Mouse (Mus musculus): ENCODE data around the gene Abcf2. TPM values are rescaled to one million over a fixed set of nuclear protein-coding genes. Genes with fewer than 3 reads are reported as not detected.

The Abcf2 gene
- total and polyA plus RNA-seq, 2 experiments from 2014 or later, result 60.6 to 66.5 TPM

- ATAC-seq (no peak), DNase-seq (ENCODE audit: low spot score) (no peak)
- Histone ChIP-seq H3K9ac (replicated peaks; ENCODE audit: low read length) (no peak overlapping the region), H3K4me1 (ENCODE audit: insufficient read depth, low read length) (peaks cover 12% of the 10 kb centered on the region), H3K36me3 (ENCODE audit: insufficient read depth, low read length) (no peaks in the 10 kb centered on the region), H3K9me3 (ENCODE audit: low read length) (no peaks in the 10 kb centered on the region), H3K4me3 (ENCODE audit: low read length) (no peak overlapping the region), H3K4me2 (ENCODE audit: low read depth, low read length) (no peak overlapping the region), H3K27ac (no peak overlapping the region), H3K27me3 (ENCODE audit: insufficient read depth, low read length) (no peaks in the 10 kb centered on the region)
- 75% methylated on average over 8 of the region's 8 CpGs for WGBS
- TF ChIP-seq CTCF (IDR thresholded peaks at IDR 0.05; ENCODE audit: low read depth), result no peak
Measured at GRCm38 (mm10) chr5:24620626-24621025, 43.4 kb upstream of the Abcf2 start.

GRCm38 (mm10) chr5:24620116-24620515 is 42.8 kb upstream of the Abcf2 start:
- TF ChIP-seq CTCF (IDR thresholded peaks at IDR 0.05; ENCODE audit: low read depth), result no peak
- Histone ChIP-seq H3K9me3 (ENCODE audit: low read length) (no peaks in the 10 kb centered on the region), H3K4me3 (ENCODE audit: low read length) (no peak overlapping the region), H3K9ac (replicated peaks; ENCODE audit: low read length) (no peak overlapping the region), H3K27ac (no peak overlapping the region), H3K36me3 (ENCODE audit: insufficient read depth, low read length) (no peaks in the 10 kb centered on the region), H3K27me3 (ENCODE audit: insufficient read depth, low read length) (no peaks in the 10 kb centered on the region), H3K4me2 (ENCODE audit: low read depth, low read length) (no peak overlapping the region), H3K4me1 (ENCODE audit: insufficient read depth, low read length) (peaks cover 12% of the 10 kb centered on the region)
- 63% methylated on average over 8 of the region's 8 CpGs for WGBS
- ATAC-seq (no peak), DNase-seq (ENCODE audit: low spot score) (no peak)

- Histone ChIP-seq H3K36me3 (ENCODE audit: insufficient read depth, low read length) (no peaks in the 10 kb centered on the region), H3K27me3 (ENCODE audit: insufficient read depth, low read length) (no peaks in the 10 kb centered on the region), H3K4me2 (ENCODE audit: low read depth, low read length) (no peak overlapping the region), H3K27ac (no peak overlapping the region), H3K9me3 (ENCODE audit: low read length) (no peaks in the 10 kb centered on the region), H3K4me1 (ENCODE audit: insufficient read depth, low read length) (peaks cover 4% of the 10 kb centered on the region), H3K4me3 (ENCODE audit: low read length) (no peak overlapping the region), H3K9ac (replicated peaks; ENCODE audit: low read length) (no peak overlapping the region)
- ATAC-seq (no peak), DNase-seq (ENCODE audit: low spot score) (no peak)
- no peak for TF ChIP-seq CTCF (IDR thresholded peaks at IDR 0.05; ENCODE audit: low read depth)
- WGBS, result 79% methylated on average over 3 of the region's 3 CpGs
Measured at GRCm38 (mm10) chr5:24618921-24619320, 41.7 kb upstream of the Abcf2 start.

GRCm38 (mm10) chr5:24615097-24615496 is 37.8 kb upstream of the Abcf2 start:
- Histone ChIP-seq H3K9me3 (ENCODE audit: low read length) (no peaks in the 10 kb centered on the region), H3K4me3 (ENCODE audit: low read length) (no peak overlapping the region), H3K9ac (replicated peaks; ENCODE audit: low read length) (no peak overlapping the region), H3K36me3 (ENCODE audit: insufficient read depth, low read length) (no peaks in the 10 kb centered on the region), H3K27ac (no peak overlapping the region), H3K4me1 (ENCODE audit: insufficient read depth, low read length) (peaks cover 17% of the 10 kb centered on the region), H3K4me2 (ENCODE audit: low read depth, low read length) (no peak overlapping the region), H3K27me3 (ENCODE audit: insufficient read depth, low read length) (no peaks in the 10 kb centered on the region)
- DNase-seq (ENCODE audit: low spot score) (peak; percentile 63), ATAC-seq (peak; percentile 82)
- WGBS, result 40% methylated on average over 6 of the region's 6 CpGs
- TF ChIP-seq CTCF (IDR thresholded peaks at IDR 0.05; ENCODE audit: low read depth), result no peak

- WGBS, result 58% methylated on average over 5 of the region's 5 CpGs
- DNase-seq (ENCODE audit: low spot score) (no peak), ATAC-seq (peak; percentile 58)
- no peaks in the 10 kb centered on the region for H3K27me3 ChIP-seq (ENCODE audit: insufficient read depth, low read length)
- no peaks in the 10 kb centered on the region for H3K9me3 ChIP-seq (ENCODE audit: low read length)
- no peak overlapping the region for H3K4me2 ChIP-seq (ENCODE audit: low read depth, low read length)
- peaks cover 17% of the 10 kb centered on the region for H3K4me1 ChIP-seq (ENCODE audit: insufficient read depth, low read length)
- H3K36me3 ChIP-seq (ENCODE audit: insufficient read depth, low read length), result no peaks in the 10 kb centered on the region
- H3K9ac ChIP-seq (replicated peaks; ENCODE audit: low read length), result no peak overlapping the region
- no peak overlapping the region for H3K4me3 ChIP-seq (ENCODE audit: low read length)
- TF ChIP-seq CTCF (IDR thresholded peaks at IDR 0.05; ENCODE audit: low read depth), result peak; percentile 47
- H3K27ac ChIP-seq, result peak overlapping the region; percentile 16; the same call in 1 of the 2 replicates
Measured at GRCm38 (mm10) chr5:24612302-24612649, 35.0 kb upstream of the Abcf2 start.

GRCm38 (mm10) chr5:24611366-24612301 is 34.4 kb upstream of the Abcf2 start:
- Histone ChIP-seq H3K9ac (replicated peaks; ENCODE audit: low read length) (no peak overlapping the region), H3K27ac (peak overlapping the region; percentile 16; the same call in 1 of the 2 replicates), H3K4me2 (ENCODE audit: low read depth, low read length) (no peak overlapping the region), H3K9me3 (ENCODE audit: low read length) (no peaks in the 10 kb centered on the region), H3K4me3 (ENCODE audit: low read length) (no peak overlapping the region), H3K4me1 (ENCODE audit: insufficient read depth, low read length) (peaks cover 19% of the 10 kb centered on the region), H3K36me3 (ENCODE audit: insufficient read depth, low read length) (no peaks in the 10 kb centered on the region), H3K27me3 (ENCODE audit: insufficient read depth, low read length) (no peaks in the 10 kb centered on the region)
- peak; percentile 84 for DNase-seq (ENCODE audit: low spot score)
- 23% methylated on average over 7 of the region's 7 CpGs for WGBS
- ATAC-seq, result peak; percentile 39
- no peak for TF ChIP-seq CTCF (IDR thresholded peaks at IDR 0.05; ENCODE audit: low read depth)

- H3K4me1 ChIP-seq (ENCODE audit: insufficient read depth, low read length), result peaks cover 30% of the 10 kb centered on the region
- no peak for DNase-seq (ENCODE audit: low spot score)
- no peaks in the 10 kb centered on the region for H3K36me3 ChIP-seq (ENCODE audit: insufficient read depth, low read length)
- H3K27me3 ChIP-seq (ENCODE audit: insufficient read depth, low read length), result no peaks in the 10 kb centered on the region
- H3K27ac ChIP-seq, result no peak overlapping the region
- H3K4me2 ChIP-seq (ENCODE audit: low read depth, low read length), result no peak overlapping the region
- H3K9me3 ChIP-seq (ENCODE audit: low read length), result no peaks in the 10 kb centered on the region
- no peak overlapping the region for H3K9ac ChIP-seq (replicated peaks; ENCODE audit: low read length)
- no peak for TF ChIP-seq CTCF (IDR thresholded peaks at IDR 0.05; ENCODE audit: low read depth)
- H3K4me3 ChIP-seq (ENCODE audit: low read length), result no peak overlapping the region
- no peak for ATAC-seq
- 51% methylated on average over 5 of the region's 5 CpGs for WGBS
Measured at GRCm38 (mm10) chr5:24609388-24609787, 32.1 kb upstream of the Abcf2 start.

All from hindbrain, postnatal 0 days (tissue).